Mouse (Mus musculus): ENCODE measurements at regions not wholly inside any gene's neighbourhood (a gene's known extent, or its start where the extent isn't known, plus 50 kb on each side); places are given as distances from the start of the nearest gene placed in this dataset.

GRCm38 (mm10) chr12:39309905-39310304 lies 530.7 kb downstream of the Etv1 start:
- TF ChIP-seq MAX (IDR thresholded peaks at IDR 0.05; ENCODE audit: low read depth) = no peak
- TF ChIP-seq POLR2A (IDR thresholded peaks at IDR 0.05; ENCODE audit: insufficient read length, low read depth) = no peak
- no peak for TF ChIP-seq TCF12 (IDR thresholded peaks at IDR 0.05; ENCODE audit: insufficient read depth, poor library complexity, severe bottlenecking)
- no peak for TF ChIP-seq MYOG (IDR thresholded peaks at IDR 0.05; ENCODE audit: control insufficient read depth in 1 of 3, insufficient read depth in 1 of 3, insufficient read length in 2 of 3, low read depth in 2 of 3)
- TF ChIP-seq CEBPB (IDR thresholded peaks at IDR 0.05; ENCODE audit: insufficient read depth, poor library complexity, severe bottlenecking) = no peak
- TF ChIP-seq USF1 (IDR thresholded peaks at IDR 0.05; ENCODE audit: low read depth) = no peak
- no peak for TF ChIP-seq E2F4 (IDR thresholded peaks at IDR 0.05; ENCODE audit: insufficient read depth)
- no peak for TF ChIP-seq POLR2AphosphoS2 (IDR thresholded peaks at IDR 0.05; ENCODE audit: insufficient read length, low read depth)
- TF ChIP-seq REST (IDR thresholded peaks at IDR 0.05; ENCODE audit: insufficient read depth, insufficient read length) = no peak
- TF ChIP-seq TCF3 (IDR thresholded peaks at IDR 0.05; ENCODE audit: insufficient read length, low read depth) = no peak
